Mouse (Mus musculus) kidney, adult 2 months (tissue): ENCODE measurements at regions not wholly inside any gene's neighbourhood (a gene's known extent, or its start where the extent isn't known, plus 50 kb on each side); places are given as distances from the start of the nearest gene placed in this dataset.

Experiments used
- CTCF ChIP-seq: fragments of 200-500 bp; conservative IDR thresholded peaks from 2 replicates; pipeline ENCODE4 v1.5.1; 2011; ENCODE audit warnings: low read depth, mild to moderate bottlenecking, control low read depth, low read length, moderate library complexity, mixed read lengths; ENCODE audit not compliant: insufficient read depth, insufficient read length
- POLR2A ChIP-seq: fragments of 200-500 bp; IDR thresholded peaks from one replicate; pipeline ENCODE4 v1.6.1; 2011; ENCODE audit warnings: low read depth, low read length, control low read depth

DNA sequence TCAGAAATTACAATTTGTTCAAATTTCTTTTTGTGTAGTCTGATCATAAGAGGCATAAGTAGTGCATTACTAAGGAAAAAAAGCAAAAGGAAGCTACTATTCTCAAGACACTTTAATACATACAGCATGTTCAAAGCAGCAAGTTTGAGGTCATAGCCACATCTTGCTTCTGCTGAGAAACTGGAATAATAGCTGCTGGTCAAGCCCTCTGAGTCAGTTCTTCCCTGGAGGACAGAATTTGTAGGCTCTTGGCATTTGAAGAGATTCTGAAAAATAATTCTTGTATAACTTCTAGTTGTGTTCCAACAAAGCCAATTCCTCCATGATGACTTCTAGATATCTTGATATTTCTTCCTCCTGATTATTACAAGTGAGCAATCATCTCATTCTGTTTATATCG, 1207.5 kb downstream of the Grik2 start:
- TF ChIP-seq POLR2A (no peak), CTCF (no peak)
